Mouse (Mus musculus): ENCODE measurements at regions not wholly inside any gene's neighbourhood (a gene's known extent, or its start where the extent isn't known, plus 50 kb on each side); places are given as distances from the start of the nearest gene placed in this dataset.

GRCm38 (mm10) chr15:25468478-25468877 is 54.9 kb upstream of the Basp1 start:
- intact Hi-C loops (cut with DNase I) = no loop called here
- no peak for DNase-seq

DNA sequence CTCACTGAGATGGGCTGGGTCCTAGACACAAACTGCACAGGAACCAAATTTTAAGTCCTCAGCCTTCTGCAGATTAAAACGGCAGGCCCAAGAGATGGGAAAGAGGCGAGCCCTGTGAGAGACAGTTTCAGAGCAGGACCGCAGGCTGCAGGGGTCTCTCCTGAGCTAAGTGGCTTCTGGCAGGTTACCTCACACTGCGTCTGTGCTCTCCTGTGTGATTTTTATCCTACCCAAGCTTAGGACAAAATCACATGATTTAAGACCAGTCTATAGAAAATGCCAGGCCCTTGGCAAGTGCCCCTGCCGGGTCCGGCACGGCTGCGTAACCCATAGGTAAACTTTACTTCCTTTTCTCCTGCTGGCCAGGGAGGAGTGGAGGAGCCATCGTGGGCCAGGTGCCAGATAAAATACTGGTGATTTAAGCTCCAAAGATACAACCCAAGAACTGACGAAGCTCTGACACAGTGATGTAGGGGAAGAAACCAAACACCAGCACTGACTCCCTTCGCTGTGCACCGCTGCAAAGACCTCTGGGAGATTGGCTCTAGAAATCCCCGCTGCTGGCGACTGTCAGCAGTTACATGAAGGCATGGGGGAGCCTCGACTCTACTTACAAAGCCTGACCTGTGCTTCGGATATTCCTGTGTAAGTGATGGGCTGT is 55.8 kb upstream of the Basp1 start:
- DNase-seq = no peak
- intact Hi-C loops (cut with DNase I) = no loop called here

DNA sequence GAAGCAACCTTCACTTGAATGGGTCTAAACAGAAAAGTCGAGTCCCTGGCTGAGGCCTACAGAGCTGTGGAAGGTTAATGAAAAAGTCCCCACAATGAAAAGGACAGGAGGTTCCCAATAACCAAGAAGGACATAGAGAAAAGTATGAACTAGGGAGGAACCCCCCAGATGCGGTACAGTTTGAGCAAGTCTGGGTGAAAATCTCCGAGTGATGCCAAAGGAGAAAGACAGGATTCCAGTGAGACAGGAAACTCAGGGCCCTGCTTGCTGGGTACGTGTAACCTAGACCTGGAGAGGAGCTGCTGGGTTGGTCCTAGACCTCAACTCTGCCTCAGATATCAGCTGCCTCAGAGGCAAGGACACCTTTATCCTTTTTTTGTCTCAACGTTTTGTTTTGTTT is 57.8 kb upstream of the Basp1 start:
- DNase-seq = no peak
- intact Hi-C loops (cut with DNase I) = no loop called here

DNA sequence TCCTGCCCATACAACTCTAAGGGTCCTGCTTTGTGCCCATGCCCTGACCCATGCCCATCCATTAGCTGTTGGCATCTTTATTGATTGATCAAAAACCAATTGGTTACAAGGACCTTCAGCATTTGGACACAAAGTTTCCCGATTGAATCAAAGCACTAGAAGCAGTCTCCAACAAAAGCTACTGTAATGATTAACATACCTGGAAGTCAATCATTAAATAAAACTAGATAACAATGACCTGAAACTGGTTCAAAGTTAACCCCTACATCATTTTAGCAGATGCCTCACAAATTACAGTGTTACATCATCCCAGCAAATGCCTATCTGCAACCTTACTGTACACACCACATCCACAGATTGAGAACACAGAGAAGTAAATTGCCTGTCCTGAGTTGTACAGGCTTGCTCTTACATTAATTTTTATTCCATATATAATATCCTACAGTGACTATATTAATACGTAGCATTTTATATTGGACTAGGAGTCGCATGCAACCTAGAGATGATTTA is 59.7 kb upstream of the Basp1 start:
- intact Hi-C loops (cut with DNase I) = no loop called here
- no peak for DNase-seq

- no peak for DNase-seq
- intact Hi-C loops (cut with DNase I) = no loop called here
Measured at GRCm38 (mm10) chr15:25474096-25474495, 60.5 kb upstream of the Basp1 start.

- intact Hi-C loops (cut with DNase I) = loop anchor here (5.0 kb wide), 1 partner anchor 40 kb away; no protein-coding TSS in a partner anchor
- DNase-seq = peak in 1 of 2 experiments; percentile 54
Measured at GRCm38 (mm10) chr15:25482586-25482985, 69.0 kb upstream of the Basp1 start.

GRCm38 (mm10) chr15:25485372-25485771 is 71.8 kb upstream of the Basp1 start:
- DNase-seq = no peak
- intact Hi-C loops (cut with DNase I) = loop anchor here (5.0 kb wide), 2 partner anchors 52 to 137 kb away; partner anchors contain the start of gene Myo10

DNA sequence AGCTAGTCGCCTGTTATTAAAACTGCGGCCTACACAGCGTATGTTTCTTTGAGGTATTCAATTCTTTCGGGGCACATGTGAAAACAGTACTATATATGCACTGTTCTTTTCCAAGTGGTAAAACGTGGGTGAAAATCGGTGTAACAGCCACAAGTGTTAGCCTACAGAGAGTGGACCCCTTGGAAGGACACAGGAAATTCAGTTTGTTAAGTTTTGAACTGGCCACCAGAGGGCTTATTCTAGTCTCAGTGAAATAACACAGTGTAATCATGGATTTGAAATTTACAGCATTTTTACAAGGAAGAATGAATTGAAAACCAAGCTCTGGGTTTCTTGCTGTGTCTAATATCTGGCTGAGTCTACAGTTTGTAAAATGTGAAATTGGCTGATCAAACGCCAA is 72.6 kb upstream of the Basp1 start:
- DNase-seq = no peak
- intact Hi-C loops (cut with DNase I) = loop anchor here (2.0 to 5.0 kb wide), 3 partner anchors 51 to 231 kb away; partner anchors contain the start of gene Myo10

DNA sequence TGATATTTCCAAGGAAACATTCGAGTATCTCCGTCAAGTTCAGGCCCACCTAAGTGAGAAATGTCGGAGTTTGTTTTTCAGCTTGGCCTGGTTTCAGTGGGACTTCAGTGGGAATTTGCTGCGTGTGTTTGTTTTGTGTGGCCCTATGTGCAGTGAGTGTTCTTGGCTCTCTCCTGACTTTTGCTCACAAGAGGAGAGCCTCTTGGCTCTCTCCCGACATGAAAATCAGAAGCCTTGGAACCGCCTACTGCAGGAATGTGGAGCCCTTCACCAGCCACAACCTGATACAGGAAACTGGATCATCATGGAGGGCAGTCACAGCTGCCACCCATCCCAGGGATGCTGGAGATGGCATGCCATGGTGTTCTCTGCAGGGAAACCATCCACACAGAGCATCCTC is 76.2 kb upstream of the Basp1 start:
- intact Hi-C loops (cut with DNase I) = loop anchor here (5.0 kb wide), 2 partner anchors 47 to 132 kb away; partner anchors contain the start of gene Myo10
- no peak for DNase-seq

- intact Hi-C loops (cut with DNase I) = no loop called here
- no peak for DNase-seq
Measured at GRCm38 (mm10) chr15:25492161-25492746, 78.7 kb upstream of the Basp1 start.

DNA sequence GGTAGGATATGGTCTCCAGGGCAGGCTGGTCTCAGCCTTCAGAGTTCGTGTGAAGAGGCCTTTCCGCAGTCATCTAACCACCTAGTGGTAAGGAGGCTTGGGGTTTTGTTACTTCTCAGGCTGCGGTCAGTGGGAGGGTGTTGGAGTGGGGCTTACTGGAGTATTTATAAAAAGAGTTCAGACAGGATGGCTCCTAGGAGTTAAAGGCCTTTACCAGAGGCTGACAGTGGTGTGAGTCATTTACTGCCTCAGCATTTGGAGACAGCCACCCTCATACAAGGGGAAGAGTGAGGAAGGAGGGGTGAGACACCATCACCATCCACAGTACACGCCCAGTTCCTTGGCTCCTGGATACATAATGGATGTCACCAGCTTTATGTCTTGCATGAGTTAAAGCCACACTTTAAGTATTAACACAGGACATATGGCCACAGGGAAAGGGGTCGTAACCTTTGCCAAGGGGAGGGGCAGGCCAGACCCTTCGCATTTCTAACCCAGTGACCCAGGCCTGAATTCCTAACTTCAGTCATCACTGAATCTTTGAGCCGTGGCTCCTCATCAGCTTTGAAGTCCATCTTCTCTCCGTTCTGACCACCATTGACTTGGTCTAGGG is 81.2 kb upstream of the Basp1 start:
- intact Hi-C loops (cut with DNase I) = no loop called here
- DNase-seq = no peak

GRCm38 (mm10) chr15:25495926-25496644 is 82.5 kb upstream of the Basp1 start:
- intact Hi-C loops (cut with DNase I) = no loop called here

GRCm38 (mm10) chr15:25497743-25498142 is 84.2 kb upstream of the Basp1 start:
- no peak for DNase-seq
- intact Hi-C loops (cut with DNase I) = no loop called here

More at GRCm38 (mm10) chr15:25495926-25496644, 82.5 kb upstream of the Basp1 start:
- no peak for DNase-seq

DNA sequence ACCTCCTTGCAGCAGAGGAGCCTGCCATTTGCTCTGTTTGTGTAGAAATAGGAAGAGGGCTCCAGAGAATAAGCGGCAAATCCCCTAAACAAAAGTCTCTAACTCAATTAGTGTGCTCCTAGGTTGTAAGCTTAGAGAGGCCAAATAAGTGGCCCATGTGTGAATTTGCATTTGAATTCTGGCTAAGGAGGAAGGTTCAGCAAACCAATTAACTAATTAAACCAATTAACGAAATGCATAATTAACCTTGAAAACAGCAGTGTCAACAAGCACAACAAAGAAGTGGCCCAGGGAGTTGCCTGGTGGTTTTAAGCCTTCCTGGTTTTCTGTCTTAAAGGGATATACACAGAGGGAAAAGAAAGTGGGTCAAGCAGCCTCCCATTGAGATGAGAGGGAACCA is 84.9 kb upstream of the Basp1 start:
- DNase-seq = no peak
- intact Hi-C loops (cut with DNase I) = no loop called here

GRCm38 (mm10) chr15:25502513-25502912 is 88.9 kb upstream of the Basp1 start:
- no peak for DNase-seq
- intact Hi-C loops (cut with DNase I) = no loop called here

DNA sequence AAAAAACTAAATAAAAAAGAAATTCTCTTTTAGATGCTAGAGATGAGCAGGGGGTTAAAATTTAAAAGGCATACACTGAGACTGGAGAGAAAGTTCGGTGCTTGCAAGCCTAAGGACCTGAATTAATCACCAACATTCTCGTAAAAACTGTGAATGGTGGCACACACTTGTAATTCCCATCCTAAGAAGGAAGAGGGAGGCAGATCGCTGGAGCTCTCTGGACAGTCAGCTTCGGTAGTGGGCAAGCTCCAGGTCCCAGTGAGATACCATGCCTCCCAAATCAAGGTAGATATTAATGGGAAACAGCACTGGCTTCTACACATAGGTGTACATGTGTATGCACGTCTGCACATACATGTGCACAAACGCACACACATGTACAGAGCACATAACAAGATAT is 89.5 kb upstream of the Basp1 start:
- DNase-seq = no peak
- intact Hi-C loops (cut with DNase I) = no loop called here

GRCm38 (mm10) chr15:25509139-25509538 is 95.6 kb upstream of the Basp1 start:
- intact Hi-C loops (cut with DNase I) = no loop called here
- DNase-seq = no peak

GRCm38 (mm10) chr15:25509584-25509983 is 96.0 kb upstream of the Basp1 start:
- intact Hi-C loops (cut with DNase I) = no loop called here

GRCm38 (mm10) chr15:25510060-25510492 is 96.5 kb upstream of the Basp1 start:
- DNase-seq = no peak
- intact Hi-C loops (cut with DNase I) = no loop called here

More at GRCm38 (mm10) chr15:25509584-25509983, 96.0 kb upstream of the Basp1 start:
- DNase-seq = no peak

GRCm38 (mm10) chr15:25518025-25518928 is 104.0 kb upstream of the Myo10 start:
- no peak for DNase-seq
- intact Hi-C loops (cut with DNase I) = no loop called here

Measured in heart, postnatal 36 days (tissue).